Comparison of ENCODE assay signal across 9 mouse cellular contexts in genomic region chr1:180328794-180329665, GRCm38 (mm10). TPM values are rescaled to one million over a fixed set of nuclear protein-coding genes. Genes with fewer than 3 reads are reported as not detected.
DNase-seq lines count a peak whose midpoint lies in the region; ATAC-seq lines count a peak whose summit lies in the region.
"Had no signal": no experiment of that assay in that cellular context is flagged by ENCODE, and none has a peak within 500 bp of the region (broad histone marks: within the 10 kb centered on the region; RNA-seq: fewer than 3 reads in every experiment).

No protein-coding gene starts in this region.

- peak overlapping the region; percentile 76 for H3K4me2 ChIP-seq in heart, embryonic 16.5 days (ENCODE audit: low read depth, low read length)
- H3K4me2 ChIP-seq in limb, embryonic 12.5 days = peak overlapping the region; percentile 100
- H3K4me2 ChIP-seq in neural tube, embryonic 15.5 days = peak overlapping the region; percentile 100

- peaks cover 36% of the 10 kb centered on the region for H3K4me1 ChIP-seq in heart, embryonic 16.5 days (ENCODE audit: control insufficient read depth, insufficient read depth, low read length)
- peaks cover 38% of the 10 kb centered on the region for H3K4me1 ChIP-seq in limb, embryonic 12.5 days (replicated peaks)
- H3K4me1 ChIP-seq in neural tube, embryonic 15.5 days = peaks cover 47% of the 10 kb centered on the region

- peak overlapping the region; percentile 85 for H3K27ac ChIP-seq in heart, embryonic 16.5 days (ENCODE audit: low read length)
- peak overlapping the region; percentile 93 for H3K27ac ChIP-seq in limb, embryonic 12.5 days
- 0 out of 2 replicates have a peak overlapping the region, but pooled peaks have one; percentile 48 for H3K27ac ChIP-seq in neural tube, embryonic 15.5 days (replicated peaks)

- 23% methylated on average over 12 of the region's 12 CpGs for WGBS in heart, embryonic 16.5 days
- 19% methylated on average over 12 of the region's 12 CpGs for WGBS in limb, embryonic 12.5 days
- 22% methylated on average over 12 of the region's 12 CpGs for WGBS in neural tube, embryonic 15.5 days

- H3K9ac ChIP-seq in heart, embryonic 16.5 days (ENCODE audit: low read length) = peak overlapping the region; percentile 67
- peak overlapping the region; percentile 27; the same call in 1 of the 2 replicates for H3K9ac ChIP-seq in limb, embryonic 12.5 days (replicated peaks)
- H3K9ac ChIP-seq in neural tube, embryonic 15.5 days (replicated peaks) = no peak overlapping the region

- no peaks in the 10 kb centered on the region for H3K9me3 ChIP-seq in heart, embryonic 16.5 days (replicated peaks; ENCODE audit: control insufficient read depth, low read length)
- H3K9me3 ChIP-seq in limb, embryonic 12.5 days = no peaks in the 10 kb centered on the region
- H3K9me3 ChIP-seq in neural tube, embryonic 15.5 days (replicated peaks) = no peaks in the 10 kb centered on the region

- ATAC-seq in heart, embryonic 16.5 days (replicated peaks; ENCODE audit: extremely low read depth, insufficient read depth, low FRiP score) = no peak
- no peak for ATAC-seq in limb, embryonic 12.5 days (ENCODE audit: insufficient number of reproducible peaks, insufficient read depth, low FRiP score, low TSS enrichment, low read depth)
- no peak for ATAC-seq in neural tube, embryonic 15.5 days (ENCODE audit: low FRiP score)
- ATAC-seq: Patski had no signal

- peaks cover 3% of the 10 kb centered on the region; the same call in 1 of the 2 replicates for H3K27me3 ChIP-seq in heart, embryonic 16.5 days (ENCODE audit: control insufficient read depth, insufficient read depth, low read length)
- peaks cover 13% of the 10 kb centered on the region; the same call in 1 of the 2 replicates for H3K27me3 ChIP-seq in limb, embryonic 12.5 days
- peaks cover 28% of the 10 kb centered on the region for H3K27me3 ChIP-seq in neural tube, embryonic 15.5 days (replicated peaks)
- H3K27me3 ChIP-seq: Patski had no signal

- H3K4me3 ChIP-seq in heart, embryonic 16.5 days (ENCODE audit: low read length) = peak overlapping the region; percentile 25
- peak overlapping the region; percentile 19; the same call in 1 of the 2 replicates for H3K4me3 ChIP-seq in limb, embryonic 12.5 days (replicated peaks)
- no peak overlapping the region for H3K4me3 ChIP-seq in neural tube, embryonic 15.5 days (replicated peaks)

- DNase-seq in embryo, embryonic 10.5 days (ENCODE audit: low spot score) = peak; percentile 44
- DNase-seq in embryo, embryonic 10 days (ENCODE audit: low spot score) = no peak
- DNase-seq in T-cell, adult 2 months (ENCODE audit: low spot score) = peak; percentile 48
- DNase-seq in layer of hippocampus, adult 9-11 months = no peak
- DNase-seq in right cerebral cortex, adult 18-20 months = no peak

- H3K36me3 ChIP-seq in heart, embryonic 16.5 days (ENCODE audit: control insufficient read depth, insufficient read depth) = no peaks in the 10 kb centered on the region
- peaks cover 12% of the 10 kb centered on the region for H3K36me3 ChIP-seq in limb, embryonic 12.5 days
- H3K36me3 ChIP-seq in neural tube, embryonic 15.5 days = no peaks in the 10 kb centered on the region

RNA-seq across cellular contexts. Expression of gene Itpkb, which starts 1.3 kb away (rescaled TPM):
- polyA plus RNA-seq in heart, embryonic 16.5 days (2015; fragmentation: Nextera tagmentation; extraction: Ambion mirVana) = 7.3 and 8.7 TPM in 2 replicates
- 13.9 and 14.5 TPM in 2 replicates for polyA plus RNA-seq in limb, embryonic 12.5 days (2016; fragmentation: Nextera tagmentation; extraction: Ambion mirVana)
- 4.1 and 5.3 TPM in 2 replicates for polyA plus RNA-seq in neural tube, embryonic 15.5 days (2015; fragmentation: Nextera tagmentation; extraction: Ambion mirVana)

Comparison
In these comparisons a context has a peak if more than half of its experiments do, and no peak if none do; other contexts are left out.
1. DNase-seq: peak in embryo, embryonic 10.5 days (single experiment) and T-cell, adult 2 months (single experiment); none in embryo, embryonic 10 days (single experiment), layer of hippocampus, adult 9-11 months (single experiment) and right cerebral cortex, adult 18-20 months (single experiment).
2. Peak in every context shown above with its lines, with median percentiles within 50 percentile points of each other: H3K27ac ChIP-seq and H3K4me2 ChIP-seq.